Mouse (Mus musculus) Patski (cell line): ENCODE measurements at regions not wholly inside any gene's neighbourhood (a gene's known extent, or its start where the extent isn't known, plus 50 kb on each side); places are given as distances from the start of the nearest gene placed in this dataset.

Experiments used
- ATAC-seq: fragments of 100-300 bp; one replicate; pipeline ENCODE4 v1.8.0; 2021
- CTCF ChIA-PET: fragments of 350-600 bp; sonication (Branson Sonifier 250); formaldehyde crosslinking; loops from one replicate; lab custom pipeline; 2022; ENCODE audit warnings: inconsistent platforms; lab: Charles Lee
- POLR2A ChIA-PET: fragments of 350-600 bp; sonication (Branson Sonifier 250); formaldehyde crosslinking; loops from one replicate; lab custom pipeline; 2022; ENCODE audit warnings: antibody characterized with exemption, inconsistent platforms; lab: Charles Lee
- DNase-seq: peaks from one replicate; pipeline ENCODE4 v3.0.0-alpha.2; 2011; ENCODE audit warnings: low read depth, low spot score
- H3K27me3 ChIP-seq: fragments of 371-371 bp; one replicate; pipeline ENCODE4 v1.5.1; 2021
- CTCF ChIP-seq: fragments of 100-300 bp; IDR thresholded peaks from one replicate; pipeline ENCODE4 v1.5.1; 2021
- in situ Hi-C: fragments of 300-500 bp; cut with MboI; formaldehyde crosslinking; loops from 3 replicates; pipeline ENCODE4 v1.11.1; 2018; ENCODE audit warnings: low pct_unique_long_range_greater_than_20kb, mixed read lengths

DNA sequence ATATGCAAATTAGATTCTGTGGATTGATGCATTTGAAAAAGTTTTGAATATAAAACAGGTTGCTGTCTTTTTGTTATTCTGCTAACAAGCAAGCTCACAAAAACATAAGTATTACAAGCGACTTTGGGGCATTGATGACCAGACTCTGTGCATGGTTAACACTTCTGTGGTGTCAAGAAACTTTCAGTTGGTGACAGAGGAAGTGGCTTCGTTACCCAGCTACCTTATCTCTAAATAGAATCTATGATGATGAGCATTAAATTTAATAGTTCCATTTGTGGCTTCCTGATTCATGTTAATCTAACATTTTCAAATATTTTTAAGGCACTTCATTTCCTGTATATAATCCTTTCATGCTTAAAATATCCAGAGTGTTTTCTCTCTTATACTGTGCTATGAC lies 100.8 kb downstream of the Tm2d1 start:
- ChIA-PET POLR2A (interaction anchor here (0.6 to 1.2 kb wide), 2 partner anchors 17 to 169 kb away, joined by 3 read pairs; no protein-coding TSS in a partner anchor), CTCF (no interaction called here)
- no peaks in the 10 kb centered on the region for H3K27me3 ChIP-seq
- DNase-seq (no peak), ATAC-seq (no peak)
- in situ Hi-C loops, result no loop called here
- no peak for TF ChIP-seq CTCF

DNA sequence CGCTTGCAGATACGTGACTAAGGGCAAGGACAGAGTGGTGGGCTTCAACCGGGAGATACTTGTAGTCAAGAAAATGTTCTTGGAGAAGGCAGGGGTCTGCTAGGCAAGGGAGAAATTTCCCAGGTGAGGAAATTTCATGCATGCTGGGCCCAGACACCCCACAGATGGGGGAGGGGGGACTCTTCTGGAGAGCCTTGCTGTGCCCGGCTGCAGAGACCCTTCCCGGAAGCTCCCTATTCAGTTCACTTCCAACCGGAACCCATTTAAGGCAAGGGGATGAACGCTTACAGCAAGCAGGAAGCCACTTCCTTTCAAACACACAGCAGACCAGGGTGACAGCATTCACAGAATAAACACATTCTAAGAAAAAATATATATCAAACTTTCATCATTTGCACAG lies 124.8 kb downstream of the Tm2d1 start:
- in situ Hi-C loops, result no loop called here
- DNase-seq, result no peak
- POLR2A ChIA-PET, result no interaction called here
- CTCF ChIA-PET, result no interaction called here
- no peak for ATAC-seq
- no peaks in the 10 kb centered on the region for H3K27me3 ChIP-seq
- TF ChIP-seq CTCF, result no peak

DNA sequence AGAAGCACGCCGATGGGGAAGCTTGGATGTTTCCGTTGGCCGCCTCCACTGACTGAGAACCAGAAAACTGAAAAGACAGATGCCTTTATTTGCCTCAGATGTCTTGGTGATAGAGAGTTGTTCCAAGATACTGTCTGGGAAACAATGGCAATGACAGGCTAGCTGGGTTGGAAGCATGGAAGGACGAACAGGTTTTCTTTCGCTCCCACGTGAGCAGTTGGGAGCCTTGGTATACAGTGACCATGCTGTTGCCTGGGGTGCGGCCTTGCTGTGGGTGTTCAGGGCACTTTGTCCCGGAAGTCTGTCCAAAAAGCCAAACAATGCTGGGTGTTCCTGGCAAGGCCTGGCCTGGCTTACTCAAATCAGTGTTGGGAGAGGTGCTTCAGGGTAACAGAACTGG lies 125.4 kb downstream of the Tm2d1 start:
- H3K27me3 ChIP-seq, result no peaks in the 10 kb centered on the region
- ATAC-seq (no peak), DNase-seq (no peak)
- POLR2A ChIA-PET, result no interaction called here
- no peak for TF ChIP-seq CTCF
- in situ Hi-C loops, result no loop called here
- CTCF ChIA-PET, result no interaction called here

DNA sequence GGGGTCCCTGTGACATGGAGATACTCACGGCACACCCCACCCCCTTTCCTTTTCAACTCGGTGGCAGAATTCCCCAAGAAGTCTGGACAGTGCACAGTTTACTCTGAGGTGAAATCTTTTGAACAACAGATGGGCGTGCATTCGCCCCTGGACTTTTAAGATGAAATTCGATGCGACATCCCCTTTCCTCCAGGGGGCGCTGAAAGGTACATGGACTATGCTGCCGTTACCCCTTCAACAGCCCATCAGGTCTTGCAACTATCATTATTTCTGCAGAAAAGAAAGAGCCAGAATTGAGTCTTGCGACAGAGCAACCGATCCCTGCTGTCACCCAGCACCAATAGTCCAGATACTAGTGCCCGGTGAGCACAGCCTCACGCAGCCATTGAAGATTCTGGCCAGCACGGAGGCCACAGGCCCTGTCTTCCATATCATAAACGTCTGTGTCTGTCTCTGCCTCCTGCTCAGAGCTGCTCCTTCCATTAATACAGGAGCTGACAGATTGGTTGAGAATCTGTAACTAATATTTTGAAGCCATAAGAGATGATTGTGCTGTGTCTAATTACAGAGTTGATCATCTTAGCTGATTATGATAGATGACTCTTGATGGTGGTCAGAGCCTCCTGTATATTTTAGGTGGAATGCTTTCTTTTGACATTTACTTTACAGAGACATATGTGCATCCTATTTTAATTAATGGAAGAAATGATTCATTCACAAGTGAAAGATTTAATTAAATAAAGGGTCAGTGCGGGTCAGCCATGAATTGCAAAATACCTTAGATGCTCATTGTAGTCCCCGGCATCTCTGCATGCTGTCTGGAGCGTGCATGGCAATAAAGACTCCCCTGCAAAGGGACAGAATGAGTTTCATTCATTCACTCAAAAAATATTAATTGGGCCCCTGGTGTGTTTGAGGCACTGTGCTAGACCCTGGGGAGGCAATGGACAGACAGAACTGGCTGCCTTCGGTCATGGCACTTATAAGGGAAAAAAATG lies 128.0 kb downstream of the Tm2d1 start:
- POLR2A ChIA-PET, result interaction anchor here (0.7 kb wide), 1 partner anchor 205 kb away, joined by 3 read pairs; no protein-coding TSS in a partner anchor
- in situ Hi-C loops, result no loop called here
- CTCF ChIA-PET, result interaction anchor here (1.3 kb wide), 1 partner anchor 11 kb away, joined by 3 read pairs; no protein-coding TSS in a partner anchor
- no peaks in the 10 kb centered on the region for H3K27me3 ChIP-seq
- no peak for DNase-seq
- ATAC-seq, result no peak
- TF ChIP-seq CTCF, result peak; percentile 30

DNA sequence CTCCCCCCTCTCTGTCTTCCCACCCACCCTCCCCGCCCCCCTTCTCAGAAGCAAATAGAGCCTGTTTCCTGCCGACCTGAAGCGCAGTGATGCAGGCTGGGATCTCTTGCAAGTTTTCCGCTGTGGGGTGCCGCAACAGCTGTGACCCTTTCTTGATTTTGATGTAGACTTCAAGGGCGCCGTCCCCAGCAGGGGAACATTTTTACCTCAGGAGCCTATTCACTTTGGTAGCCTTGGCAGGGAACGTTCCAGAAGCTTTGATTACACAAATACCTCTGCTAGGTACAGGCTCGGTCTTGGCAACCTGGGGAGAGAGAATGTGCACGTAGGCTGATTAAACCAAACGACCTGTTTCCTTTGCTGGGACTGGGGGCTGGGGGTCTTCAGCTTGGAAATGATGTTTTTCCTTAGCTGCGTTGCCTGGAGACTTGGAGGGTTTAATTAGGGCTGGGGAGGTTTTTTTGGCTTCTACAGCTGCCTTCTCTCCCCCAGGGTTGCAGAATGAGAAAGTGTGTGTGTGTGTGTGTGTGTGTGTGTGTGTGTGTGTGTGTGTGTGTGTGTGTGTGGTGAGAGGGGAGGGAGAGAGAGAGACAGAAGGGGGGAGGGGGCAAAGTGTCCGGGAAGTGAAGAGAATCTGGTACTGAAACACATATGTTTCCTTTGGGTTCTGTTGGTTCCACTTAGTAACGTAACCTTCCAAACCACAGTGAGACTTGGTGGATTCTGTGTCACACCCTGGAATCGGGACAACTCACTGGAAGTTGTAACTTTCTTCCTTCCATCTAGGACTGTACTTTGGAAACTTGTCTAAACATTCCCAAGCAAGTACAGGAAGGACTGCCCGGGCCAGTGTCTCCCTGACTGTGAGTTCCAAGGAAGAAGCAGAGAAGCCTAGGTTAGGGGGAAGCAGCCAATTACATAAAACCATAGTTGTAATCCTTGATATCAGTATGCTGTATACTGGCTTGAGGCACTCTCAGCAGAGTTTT lies 138.9 kb downstream of the Tm2d1 start:
- POLR2A ChIA-PET, result no interaction called here
- no peak for DNase-seq
- in situ Hi-C loops, result no loop called here
- TF ChIP-seq CTCF, result no peak
- ATAC-seq, result no peak
- H3K27me3 ChIP-seq, result no peaks in the 10 kb centered on the region
- CTCF ChIA-PET, result no interaction called here

DNA sequence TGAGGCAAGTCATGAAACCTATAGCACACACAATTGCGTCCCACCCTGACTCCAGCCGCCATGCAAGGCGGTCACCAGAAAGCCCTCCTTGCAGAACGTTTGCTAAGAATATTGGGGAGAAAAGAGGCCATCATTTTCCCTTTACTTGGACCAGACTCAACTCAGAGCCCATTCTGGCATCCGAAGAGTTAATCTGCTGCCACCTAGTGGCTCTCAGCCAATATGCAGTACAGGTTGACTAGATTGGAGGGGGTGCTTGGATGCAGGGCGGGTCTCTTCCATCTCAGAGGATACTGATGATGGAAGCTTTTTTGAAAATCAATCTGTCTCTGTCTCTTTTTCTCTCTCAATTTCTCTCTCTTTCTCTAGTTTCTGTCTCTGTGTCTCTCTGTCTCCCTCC lies 139.6 kb downstream of the Tm2d1 start:
- in situ Hi-C loops, result no loop called here
- DNase-seq, result no peak
- ChIA-PET POLR2A (no interaction called here), CTCF (no interaction called here)
- no peak for ATAC-seq
- H3K27me3 ChIP-seq, result no peaks in the 10 kb centered on the region
- peak; percentile 79 for TF ChIP-seq CTCF

DNA sequence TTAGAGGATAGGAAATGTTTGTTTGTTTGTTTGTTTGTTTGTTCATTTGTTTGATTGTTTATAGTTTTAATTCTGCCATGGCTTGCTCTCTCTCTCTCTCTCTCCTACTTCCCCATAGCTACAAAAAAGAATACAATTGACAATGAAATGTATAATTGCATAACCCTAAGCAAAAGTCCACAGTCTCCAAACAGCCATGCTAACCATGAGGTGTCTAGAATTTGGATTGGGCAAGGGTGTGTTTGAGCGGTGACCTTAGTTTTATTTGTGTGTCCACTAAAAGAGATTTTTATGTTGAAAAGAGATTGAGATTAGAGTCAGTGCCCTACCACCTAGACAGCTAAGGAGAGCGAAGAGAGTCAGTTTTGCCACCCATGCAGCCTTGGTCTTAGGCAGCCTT lies 141.2 kb downstream of the Tm2d1 start:
- no peak for TF ChIP-seq CTCF
- no peaks in the 10 kb centered on the region for H3K27me3 ChIP-seq
- in situ Hi-C loops, result no loop called here
- no peak for ATAC-seq
- no peak for DNase-seq
- CTCF ChIA-PET, result interaction anchor here (0.7 kb wide), 1 partner anchor 104 kb away, joined by 3 read pairs; no protein-coding TSS in a partner anchor
- POLR2A ChIA-PET, result no interaction called here

DNA sequence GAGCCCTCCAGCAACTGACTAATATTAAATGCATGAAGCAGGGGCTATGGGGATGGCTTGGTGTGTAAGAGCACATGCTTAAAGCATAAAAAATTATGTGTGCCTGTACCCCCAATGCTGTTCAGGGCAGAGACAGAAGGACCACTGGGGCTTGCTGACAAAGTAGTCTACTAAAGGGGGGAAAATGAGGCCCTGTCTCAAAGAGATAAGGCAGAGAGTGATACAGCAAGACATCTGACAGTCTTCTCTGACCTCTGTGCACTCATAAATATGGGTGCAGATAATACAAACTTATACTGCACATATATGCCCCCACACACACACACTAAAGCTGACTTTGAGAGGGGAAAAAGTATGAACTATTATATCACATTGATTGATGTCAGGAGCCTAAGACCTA lies 142.8 kb downstream of the Tm2d1 start:
- no peaks in the 10 kb centered on the region for H3K27me3 ChIP-seq
- ATAC-seq (no peak), DNase-seq (no peak)
- CTCF ChIA-PET, result no interaction called here
- POLR2A ChIA-PET, result no interaction called here
- no peak for TF ChIP-seq CTCF
- in situ Hi-C loops, result no loop called here

DNA sequence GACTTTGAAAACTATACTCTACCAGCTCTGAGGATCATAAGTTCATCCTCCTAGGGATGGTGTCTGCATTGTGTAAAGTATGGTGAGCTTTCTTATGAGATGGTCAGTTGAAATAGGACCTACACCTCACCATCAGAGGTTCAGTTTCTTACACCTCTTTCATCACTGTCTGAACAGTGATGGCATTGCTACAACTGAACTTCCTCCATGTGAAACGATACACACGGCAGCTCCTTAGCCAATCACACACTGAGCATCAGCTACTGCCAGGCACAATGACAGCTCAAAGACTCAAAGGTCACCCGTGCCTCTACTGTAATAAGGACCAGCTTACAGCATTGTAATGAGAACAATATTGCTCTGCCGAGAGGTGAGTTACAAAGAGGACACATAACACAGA lies 145.0 kb downstream of the Tm2d1 start:
- H3K27me3 ChIP-seq, result no peaks in the 10 kb centered on the region
- in situ Hi-C loops, result no loop called here
- POLR2A ChIA-PET, result no interaction called here
- no peak for TF ChIP-seq CTCF
- no peak for DNase-seq
- no peak for ATAC-seq
- CTCF ChIA-PET, result interaction anchor here (2.2 kb wide), 1 partner anchor 22 kb away, joined by 9 read pairs; no protein-coding TSS in a partner anchor

DNA sequence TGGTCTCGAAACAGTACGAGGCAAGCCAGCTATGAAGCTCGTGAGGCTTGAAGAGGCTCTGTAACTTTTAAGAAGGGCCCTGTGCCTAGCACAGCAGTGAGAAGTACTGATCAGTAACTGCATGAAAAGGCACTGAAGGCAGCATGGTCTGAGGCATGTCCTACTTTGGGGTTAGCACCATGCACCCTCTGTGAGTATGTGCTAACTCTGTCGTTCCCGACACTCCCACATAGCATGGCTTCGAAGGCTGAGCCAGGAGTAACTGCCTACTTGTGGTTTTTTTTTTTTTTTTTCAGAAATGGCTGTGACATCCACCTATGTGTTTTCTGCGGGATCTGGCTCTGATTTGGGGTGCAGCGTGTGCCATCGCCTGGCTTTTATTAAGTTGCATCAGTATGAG lies 145.6 kb downstream of the Tm2d1 start:
- TF ChIP-seq CTCF, result no peak
- ATAC-seq (no peak), DNase-seq (no peak)
- no peaks in the 10 kb centered on the region for H3K27me3 ChIP-seq
- ChIA-PET POLR2A (no interaction called here), CTCF (interaction anchor here (2.2 kb wide), 1 partner anchor 22 kb away, joined by 9 read pairs; no protein-coding TSS in a partner anchor)
- in situ Hi-C loops, result no loop called here
